Mouse (Mus musculus) hindbrain, embryonic 12.5 days (tissue): ENCODE results near the gene Pcsk4. TPM values are rescaled to one million over a fixed set of nuclear protein-coding genes. Genes with fewer than 3 reads are reported as not detected.
"Not testable (repeated sequence)": the region's sequence is repeated elsewhere in the genome, so short reads cannot be mapped to it uniquely, and the experiment has no call there.

ENCODE experiments used
- ATAC-seq: fragments of 200-750 bp; cut with Nextera tagmentation; 2 replicates; pipeline ENCODE4 v1.8.0; 2017; ENCODE audit warnings: moderate TSS enrichment; ENCODE audit not compliant: low FRiP score
- H3K27ac ChIP-seq: fragments of 300-500 bp; sonication (generic); 2 replicates; pipeline ENCODE4 v1.5.1; 2016; ENCODE audit warnings: mild to moderate bottlenecking
- H3K27me3 ChIP-seq: fragments of 300-500 bp; sonication (generic); 2 replicates; pipeline ENCODE4 v1.6.1; 2016; ENCODE audit warnings: mild to moderate bottlenecking
- H3K36me3 ChIP-seq: fragments of 300-500 bp; sonication (generic); 2 replicates; pipeline ENCODE4 v1.6.1; 2016; ENCODE audit warnings: mild to moderate bottlenecking
- H3K4me1 ChIP-seq: fragments of 300-500 bp; sonication (generic); 2 replicates; pipeline ENCODE4 v1.6.1; 2016
- H3K4me2 ChIP-seq: fragments of 300-500 bp; sonication (generic); replicated peaks from 2 replicates; pipeline ENCODE4 v1.6.1; 2016; ENCODE audit warnings: mild to moderate bottlenecking
- H3K4me3 ChIP-seq: fragments of 300-500 bp; sonication (generic); 2 replicates; pipeline ENCODE4 v1.5.1; 2016; ENCODE audit warnings: mild to moderate bottlenecking
- H3K9ac ChIP-seq: fragments of 300-500 bp; sonication (generic); 2 replicates; pipeline ENCODE4 v1.6.1; 2016; ENCODE audit warnings: mild to moderate bottlenecking, moderate library complexity
- H3K9me3 ChIP-seq: fragments of 300-500 bp; sonication (generic); replicated peaks from 2 replicates; pipeline ENCODE4 v1.6.1; 2016; ENCODE audit warnings: mild to moderate bottlenecking
- WGBS: fragments of 180-500 bp; shearing (Covaris S2); methylation state at CpG from one replicate; pipeline ENCODE4 v1.1.7; 2016; 5-methylcytosine and 5-hydroxymethylcytosine counted together
- polyA plus RNA-seq: library from polyadenylated mRNA; unstranded; fragments of >200 nt; fragmentation: Nextera tagmentation; extraction: Ambion mirVana; gene quantifications from 2 replicates; pipeline ENCODE4 v1.2.1, GENCODE M21; 2016

Pcsk4 gene
- polyA plus RNA-seq, 1 experiment from 2014 or later, result 2.8 TPM

DNA sequence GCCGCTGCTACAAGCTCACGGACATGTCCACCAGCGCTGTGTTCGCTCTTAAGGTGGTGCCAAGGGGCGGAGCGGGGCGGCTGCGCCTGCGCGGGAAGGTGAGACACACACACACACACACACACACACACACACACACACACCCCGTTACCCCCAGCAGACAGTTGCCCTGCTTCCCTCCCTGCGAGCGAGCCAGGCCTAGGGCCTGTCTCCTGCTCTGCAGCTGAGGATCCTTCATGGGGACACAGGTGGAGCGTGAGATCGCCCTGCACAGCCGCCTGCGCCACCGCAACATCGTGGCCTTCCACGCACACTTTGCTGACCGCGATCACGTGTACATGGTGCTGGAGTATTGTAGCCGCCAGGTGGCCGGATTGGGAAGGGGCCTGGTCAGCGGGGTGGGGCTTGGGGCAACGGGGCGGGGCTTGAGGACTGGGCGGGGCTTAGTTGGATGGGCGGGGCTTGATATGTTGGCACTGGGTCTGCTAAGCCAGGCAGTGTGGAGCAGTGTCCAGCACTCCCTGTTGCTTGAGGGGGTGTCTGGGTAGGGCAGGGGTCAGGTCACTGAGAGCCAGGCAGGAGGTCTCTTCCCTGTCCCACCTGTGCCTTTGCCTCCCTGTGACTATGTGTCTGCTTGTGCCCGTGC is 28.8 kb upstream of the Pcsk4 start:
- Histone ChIP-seq H3K4me2 (peak overlapping the region; percentile 44), H3K4me1 (peaks cover 16% of the 10 kb centered on the region), H3K9ac (0 out of 2 replicates have a peak overlapping the region, but pooled peaks have one; percentile 5), H3K36me3 (no peaks in the 10 kb centered on the region), H3K27ac (no peak overlapping the region), H3K4me3 (peak overlapping the region; percentile 25), H3K9me3 (no peaks in the 10 kb centered on the region), H3K27me3 (peaks cover 91% of the 10 kb centered on the region)
- no peak; the same call in 1 of the 2 replicates for ATAC-seq
- WGBS, result 10% methylated on average over 27 of the region's 31 CpGs

GRCm38 (mm10) chr10:80357336-80357735 is 28.0 kb upstream of the Pcsk4 start:
- 36% methylated on average over 7 of the region's 7 CpGs for WGBS
- no peaks in the 10 kb centered on the region for H3K36me3 ChIP-seq
- peaks cover 91% of the 10 kb centered on the region for H3K27me3 ChIP-seq
- no peak for ATAC-seq
- no peaks in the 10 kb centered on the region for H3K9me3 ChIP-seq
- peak overlapping the region; percentile 44; the same call in 1 of the 2 replicates for H3K4me2 ChIP-seq
- no peak overlapping the region for H3K9ac ChIP-seq
- peak overlapping the region; percentile 25; the same call in 1 of the 2 replicates for H3K4me3 ChIP-seq
- no peak overlapping the region for H3K27ac ChIP-seq
- H3K4me1 ChIP-seq, result peaks cover 16% of the 10 kb centered on the region

- no peaks in the 10 kb centered on the region for H3K36me3 ChIP-seq
- no peak for ATAC-seq
- 0 out of 2 replicates have a peak overlapping the region, but pooled peaks have one; percentile 28 for H3K9ac ChIP-seq
- H3K27ac ChIP-seq, result no peak overlapping the region
- H3K4me3 ChIP-seq, result peak overlapping the region; percentile 29
- WGBS, result 2% methylated on average over 34 of the region's 34 CpGs
- H3K9me3 ChIP-seq, result no peaks in the 10 kb centered on the region
- H3K27me3 ChIP-seq, result peaks cover 95% of the 10 kb centered on the region
- H3K4me1 ChIP-seq, result peaks cover 16% of the 10 kb centered on the region
- peak overlapping the region; percentile 52 for H3K4me2 ChIP-seq
Observed at GRCm38 (mm10) chr10:80356737-80357136, 27.4 kb upstream of the Pcsk4 start.

DNA sequence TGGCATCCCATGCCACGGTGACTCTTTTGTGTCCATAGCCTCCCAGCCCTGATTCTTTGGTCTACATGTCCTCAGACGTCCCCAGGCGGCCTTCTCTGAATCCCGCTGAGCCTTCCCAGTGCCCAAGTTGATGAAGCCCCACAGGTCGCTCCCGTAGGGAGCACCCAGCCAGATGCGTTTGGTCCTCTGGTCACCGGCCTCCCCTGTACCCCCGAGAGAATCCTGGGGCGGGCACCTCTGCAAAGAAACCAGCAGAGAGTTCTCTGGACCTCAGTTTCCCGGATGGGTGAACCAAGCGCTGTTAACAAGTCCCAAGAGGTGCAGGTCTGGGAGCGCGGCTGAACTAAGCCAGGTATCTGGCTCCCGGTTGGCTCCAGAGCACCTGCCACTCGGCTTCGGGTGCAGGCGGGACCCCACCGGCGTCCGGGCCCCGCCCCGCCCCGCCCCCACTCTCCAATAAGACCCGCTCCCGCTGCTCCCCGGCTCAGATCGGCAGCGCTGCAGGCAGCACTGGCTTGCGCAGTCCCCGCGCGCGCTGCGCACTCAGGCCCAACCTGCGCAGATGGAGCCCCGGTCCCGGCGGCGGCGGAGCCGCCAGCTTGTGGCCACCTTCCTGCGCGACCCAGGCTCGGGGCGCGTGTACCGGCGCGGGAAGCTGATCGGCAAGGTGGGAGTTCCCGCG is 26.8 kb upstream of the Pcsk4 start, which contains the start of gene Plk5:
Gene Plk5 (plus strand): TSS at position 459 of the 682 bp plus-strand sequence.
- Histone ChIP-seq H3K9me3 (no peaks in the 10 kb centered on the region), H3K36me3 (no peaks in the 10 kb centered on the region), H3K4me2 (peak within 1 kb of the TSS; percentile 52), H3K4me1 (peaks cover 16% of the 10 kb centered on the region), H3K9ac (0 out of 2 replicates have a peak within 1 kb of the TSS, but pooled peaks have one; percentile 28), H3K4me3 (peak within 1 kb of the TSS; percentile 29), H3K27ac (no peak within 1 kb of the TSS), H3K27me3 (peaks cover 98% of the 10 kb centered on the region)
- ATAC-seq, result no peak
- 1% methylated on average over 53 of the region's 53 CpGs for WGBS

DNA sequence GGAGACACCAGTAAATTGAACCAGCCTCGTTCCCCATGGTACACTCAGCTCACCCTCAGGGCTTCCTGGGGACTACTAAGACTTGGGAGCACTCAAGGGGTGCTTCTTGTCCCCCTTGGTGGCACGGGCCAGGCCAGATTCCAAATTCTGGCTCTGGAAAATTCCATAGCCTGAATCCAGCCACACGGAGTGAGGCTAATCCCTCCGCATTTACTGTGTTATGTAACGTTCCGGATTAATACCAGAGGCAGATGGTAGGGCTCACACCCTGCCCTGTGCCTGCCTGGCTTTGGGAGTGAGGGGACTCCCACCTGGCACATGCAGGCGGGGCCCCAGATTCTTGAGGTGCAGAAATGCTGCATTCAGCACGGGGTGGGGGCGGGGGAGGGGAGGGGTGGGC is 26.1 kb upstream of the Pcsk4 start:
- H3K27me3 ChIP-seq, result peaks cover 100% of the 10 kb centered on the region
- ATAC-seq, result no peak
- no peak overlapping the region for H3K27ac ChIP-seq
- H3K4me3 ChIP-seq, result no peak overlapping the region
- WGBS, result 14% methylated on average over 9 of the region's 9 CpGs
- H3K9me3 ChIP-seq, result no peaks in the 10 kb centered on the region
- H3K4me1 ChIP-seq, result peaks cover 16% of the 10 kb centered on the region
- H3K4me2 ChIP-seq, result no peak overlapping the region
- no peak overlapping the region for H3K9ac ChIP-seq
- no peaks in the 10 kb centered on the region for H3K36me3 ChIP-seq

GRCm38 (mm10) chr10:80352727-80353126 is 23.4 kb upstream of the Pcsk4 start:
- H3K27me3 ChIP-seq, result peaks cover 100% of the 10 kb centered on the region
- H3K36me3 ChIP-seq, result no peaks in the 10 kb centered on the region
- H3K4me2 ChIP-seq, result no peak overlapping the region
- no peak overlapping the region for H3K9ac ChIP-seq
- H3K9me3 ChIP-seq, result no peaks in the 10 kb centered on the region
- 60% methylated on average over 8 of the region's 8 CpGs for WGBS
- H3K4me1 ChIP-seq, result peaks cover 24% of the 10 kb centered on the region
- H3K4me3 ChIP-seq, result no peak overlapping the region
- H3K27ac ChIP-seq, result no peak overlapping the region
- no peak for ATAC-seq

GRCm38 (mm10) chr10:80351896-80352295 is 22.6 kb upstream of the Pcsk4 start:
- H3K4me1 ChIP-seq, result peaks cover 20% of the 10 kb centered on the region
- no peak overlapping the region for H3K4me2 ChIP-seq
- no peaks in the 10 kb centered on the region for H3K36me3 ChIP-seq
- no peaks in the 10 kb centered on the region for H3K9me3 ChIP-seq
- no peak overlapping the region for H3K27ac ChIP-seq
- no peak overlapping the region for H3K4me3 ChIP-seq
- ATAC-seq, result no peak
- peaks cover 100% of the 10 kb centered on the region for H3K27me3 ChIP-seq
- WGBS, result 24% methylated on average over 11 of the region's 11 CpGs
- H3K9ac ChIP-seq, result no peak overlapping the region

DNA sequence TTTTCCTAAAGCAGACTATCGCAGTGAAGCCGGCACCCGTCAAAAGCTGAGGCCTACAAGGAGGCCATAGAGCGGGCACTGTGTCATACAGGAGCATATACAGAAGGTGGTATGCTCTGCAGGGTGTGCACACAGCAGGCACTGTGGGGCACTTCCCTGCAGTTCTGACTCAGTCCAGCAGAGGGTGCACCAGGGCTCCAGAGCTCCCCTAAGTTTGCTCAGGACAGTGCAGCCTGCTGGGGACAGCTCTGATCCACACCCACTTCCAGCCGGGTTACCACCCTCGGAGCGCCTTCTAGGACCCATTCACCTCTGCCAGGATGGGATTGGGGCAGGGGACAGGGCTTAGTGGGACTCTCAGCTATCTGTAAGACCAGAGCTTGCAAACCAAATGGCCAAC is 21.0 kb upstream of the Pcsk4 start:
- Histone ChIP-seq H3K9ac (no peak overlapping the region), H3K27me3 (peaks cover 98% of the 10 kb centered on the region), H3K4me1 (peaks cover 13% of the 10 kb centered on the region), H3K4me2 (no peak overlapping the region), H3K9me3 (no peaks in the 10 kb centered on the region), H3K4me3 (no peak overlapping the region), H3K27ac (no peak overlapping the region), H3K36me3 (no peaks in the 10 kb centered on the region)
- 5% methylated on average over 7 of the region's 7 CpGs for WGBS
- peak; percentile 55 for ATAC-seq

- peaks cover 18% of the 10 kb centered on the region for H3K4me1 ChIP-seq
- no peak for ATAC-seq
- H3K27me3 ChIP-seq, result peaks cover 98% of the 10 kb centered on the region
- no peaks in the 10 kb centered on the region for H3K9me3 ChIP-seq
- 15% methylated on average over 26 of the region's 26 CpGs for WGBS
- no peak overlapping the region for H3K27ac ChIP-seq
- H3K36me3 ChIP-seq, result no peaks in the 10 kb centered on the region
- peak overlapping the region; percentile 7; the same call in 1 of the 2 replicates for H3K4me3 ChIP-seq
- H3K4me2 ChIP-seq, result 0 out of 2 replicates have a peak overlapping the region, but pooled peaks have one; percentile 13
- peak overlapping the region; percentile 6; the same call in 1 of the 2 replicates for H3K9ac ChIP-seq
Observed at GRCm38 (mm10) chr10:80348981-80349380, 19.7 kb upstream of the Pcsk4 start.

DNA sequence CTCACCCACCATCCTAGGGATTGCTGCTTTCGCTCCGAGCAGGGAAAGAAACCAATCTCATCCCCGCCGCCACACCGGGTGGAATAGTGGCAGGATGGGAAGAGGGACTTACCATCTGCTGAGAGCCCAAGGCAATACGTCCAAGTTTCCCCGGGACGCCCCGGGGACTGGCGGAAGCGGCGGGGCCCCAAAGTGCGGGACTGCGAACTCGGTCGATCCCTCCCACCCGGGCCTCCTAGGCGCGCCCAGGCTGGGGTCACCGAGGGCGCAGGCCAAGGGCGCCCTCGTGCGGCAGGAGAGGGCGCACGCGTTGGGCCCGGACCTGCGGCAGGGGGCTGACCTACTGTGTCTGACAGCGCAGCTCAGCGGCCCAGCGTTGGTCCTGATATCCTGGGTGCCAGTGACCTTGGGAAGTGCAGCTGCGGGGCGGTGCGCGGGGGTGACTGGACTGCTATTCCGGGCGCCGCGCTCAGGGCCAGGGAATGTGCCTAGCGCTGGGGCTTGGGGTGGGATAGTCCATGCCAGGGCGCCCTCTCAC is 19.0 kb upstream of the Pcsk4 start, which contains the start of gene Adamtsl5:
Gene Adamtsl5 (minus strand): TSS at position 169 of the 538 bp plus-strand sequence.
- no peak within 1 kb of the TSS for H3K27ac ChIP-seq
- H3K4me1 ChIP-seq, result peaks cover 22% of the 10 kb centered on the region
- peak within 1 kb of the TSS; percentile 7 for H3K4me3 ChIP-seq
- H3K9ac ChIP-seq, result peak within 1 kb of the TSS; percentile 6; the same call in 1 of the 2 replicates
- no peaks in the 10 kb centered on the region for H3K9me3 ChIP-seq
- no peaks in the 10 kb centered on the region for H3K36me3 ChIP-seq
- H3K4me2 ChIP-seq, result peak within 1 kb of the TSS; percentile 31
- under 1% methylated on average over 40 of the region's 42 CpGs for WGBS
- 0 out of 2 replicates have a peak, but pooled peaks have one; percentile 15 for ATAC-seq
- peaks cover 98% of the 10 kb centered on the region for H3K27me3 ChIP-seq

DNA sequence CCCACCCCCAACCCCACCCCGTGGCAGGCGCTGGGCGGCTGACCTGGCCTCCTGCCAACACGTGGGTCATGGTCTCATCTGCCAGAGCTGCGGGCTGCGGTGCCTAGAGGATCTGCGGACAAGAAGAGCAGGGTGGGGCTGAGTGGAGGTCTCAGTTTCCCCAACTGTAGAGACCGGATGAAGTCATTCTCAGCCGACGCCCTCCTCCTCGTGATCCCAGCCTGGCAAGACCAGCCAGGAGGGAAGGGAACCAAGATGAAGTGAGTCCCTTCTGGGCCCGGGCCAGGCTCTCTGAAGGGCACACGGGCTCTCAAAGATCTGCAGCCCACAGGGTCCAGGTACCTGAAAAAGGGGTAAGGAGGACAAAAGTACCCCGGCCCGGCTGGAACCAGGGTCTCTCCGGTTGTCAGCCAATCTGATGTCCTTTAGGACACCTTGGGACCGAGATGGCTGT is 18.2 kb upstream of the Pcsk4 start:
- Histone ChIP-seq H3K36me3 (no peaks in the 10 kb centered on the region), H3K4me3 (no peak overlapping the region), H3K9ac (no peak overlapping the region), H3K9me3 (no peaks in the 10 kb centered on the region), H3K4me1 (peaks cover 30% of the 10 kb centered on the region), H3K27ac (no peak overlapping the region), H3K4me2 (no peak overlapping the region), H3K27me3 (peaks cover 98% of the 10 kb centered on the region)
- no peak for ATAC-seq
- 13% methylated on average over 17 of the region's 17 CpGs for WGBS

- H3K9ac ChIP-seq, H3K4me3 ChIP-seq, H3K4me2 ChIP-seq, H3K27ac ChIP-seq, ATAC-seq, H3K36me3 ChIP-seq, H3K9me3 ChIP-seq: not testable (repeated sequence)
- H3K27me3 ChIP-seq, result peaks cover 98% of the 10 kb centered on the region
- H3K4me1 ChIP-seq, result peaks cover 45% of the 10 kb centered on the region
- 67% methylated on average over 6 of the region's 6 CpGs for WGBS
Observed at GRCm38 (mm10) chr10:80345929-80346328, 16.6 kb upstream of the Pcsk4 start.
